Mouse (Mus musculus) bone marrow, adult 2 months (tissue): Measurements from ENCODE around the gene Mmab.
A peak's percentile ranks its signal among the peaks of the same experiment; 100 is the strongest.

Experiments used
- CTCF ChIP-seq: fragments of 200-500 bp; IDR thresholded peaks from 2 replicates; pipeline ENCODE4 v1.5.1; 2011; ENCODE audit warnings: low read length, control low read depth; ENCODE audit not compliant: control insufficient read depth, insufficient read depth
- POLR2A ChIP-seq: fragments of 200-500 bp; IDR thresholded peaks from 2 replicates; pipeline ENCODE4 v1.6.1; 2011; ENCODE audit warnings: low read depth, mild to moderate bottlenecking, control low read depth, low read length, borderline replicate concordance; ENCODE audit not compliant: control insufficient read depth

DNA sequence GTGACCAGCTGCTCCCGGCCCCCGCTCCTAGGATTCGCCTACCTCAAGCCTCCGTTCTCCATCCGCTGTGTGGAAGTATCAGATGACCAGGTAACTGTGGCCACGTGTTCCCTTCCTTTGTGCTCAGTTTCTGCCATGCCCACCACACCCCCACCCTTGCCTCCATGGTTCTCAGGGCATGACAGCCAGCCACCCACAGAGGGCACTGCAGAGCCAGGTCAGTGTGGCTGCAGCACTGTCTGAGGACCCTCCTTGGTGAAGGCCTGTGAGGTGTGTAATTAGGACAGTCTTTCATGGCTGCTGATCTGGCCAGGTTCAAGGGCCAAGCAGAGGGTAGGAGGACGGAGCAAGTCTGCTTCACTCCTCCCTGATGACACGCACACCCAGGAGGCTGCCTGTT, 25.3 kb downstream of the Mmab start:
- TF ChIP-seq POLR2A = no peak
- peak; percentile 26; the same call in 1 of the 2 replicates for TF ChIP-seq CTCF
